Mouse (Mus musculus): ENCODE results near the gene Tmigd3. TPM values are rescaled to one million over a fixed set of nuclear protein-coding genes. Genes with fewer than 3 reads are reported as not detected.

The Tmigd3 gene
- total and polyA plus RNA-seq, 3 experiments, result 0.27 to 0.36 TPM; not detected in 1

DNA sequence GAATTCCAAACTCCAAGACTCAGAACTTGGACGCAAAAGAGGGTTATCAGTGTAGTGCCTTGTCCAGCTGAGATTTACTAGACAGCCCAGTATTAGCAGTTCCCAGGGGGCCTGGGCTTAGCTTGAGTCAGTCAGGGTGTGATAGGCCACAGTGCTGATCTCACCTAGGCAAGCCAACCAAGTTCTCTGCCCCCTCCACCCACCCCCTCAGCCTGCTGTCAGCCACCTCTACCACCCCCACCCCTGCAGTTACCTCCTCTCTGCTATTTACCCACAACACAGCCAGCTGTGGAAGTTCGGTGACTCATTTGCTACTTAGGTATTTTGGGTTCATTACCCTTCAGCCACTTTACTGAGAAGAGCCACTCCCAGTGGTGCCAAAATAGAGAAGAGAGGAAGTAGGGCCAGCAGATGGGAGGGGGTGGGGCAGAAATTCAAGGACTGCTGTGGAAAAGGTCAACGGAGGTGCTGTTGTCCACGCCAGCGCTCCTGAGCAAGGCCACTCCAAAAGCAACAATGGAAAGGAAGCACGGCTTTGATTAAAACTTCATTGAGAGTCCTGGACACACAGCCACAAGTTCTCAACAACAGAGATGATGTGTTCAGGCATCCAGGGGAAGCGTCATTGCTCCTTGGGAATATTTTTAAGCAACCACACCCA, 45.1 kb upstream of the Tmigd3 start:
- no peak overlapping the region for H3K27ac ChIP-seq (ENCODE audit: control insufficient read depth, low read depth, low read length)
- no peak overlapping the region for H3K4me3 ChIP-seq (ENCODE audit: control insufficient read depth in 1 of 2, insufficient read depth in 1 of 2, low read depth in 2 of 2, low read length in 2 of 2)
- H3K79me2 ChIP-seq (ENCODE audit: control insufficient read depth, insufficient read depth, low read length, poor library complexity), result no peaks in the 10 kb centered on the region
- H3K9me3 ChIP-seq (replicated peaks; ENCODE audit: insufficient read depth, low read length), result no peaks in the 10 kb centered on the region
- peaks cover 0 to 17% of the 10 kb centered on the region in 2 experiments; a peak in 3 of 4 replicates for H3K4me1 ChIP-seq (ENCODE audit: control insufficient read depth in 1 of 2, insufficient read depth in 2 of 2, low read length in 2 of 2)
- H3K36me3 ChIP-seq (ENCODE audit: control insufficient read depth in 1 of 2, insufficient read depth in 2 of 2, low read length in 2 of 2), result peaks cover 0 to 9% of the 10 kb centered on the region in 2 experiments; a peak in 2 of 4 replicates
- no peak overlapping the region for H3K9ac ChIP-seq (ENCODE audit: control insufficient read depth, low read depth, low read length, poor library complexity, severe bottlenecking)
- DNase-seq (ENCODE audit: low read depth, low spot score), result peak; percentile 52
- TF ChIP-seq CHD2 (IDR thresholded peaks at IDR 0.05; ENCODE audit: low read length), result no peak
- TF ChIP-seq RAD21 (IDR thresholded peaks at IDR 0.05; ENCODE audit: low read depth, low read length), result no peak
- TF ChIP-seq ETS1 (IDR thresholded peaks at IDR 0.05; ENCODE audit: low read depth, low read length), result peak; percentile 50; the same call in 1 of the 2 replicates
- TF ChIP-seq TBP (IDR thresholded peaks at IDR 0.05; ENCODE audit: low read depth, low read length), result no peak
- TF ChIP-seq NELFE (IDR thresholded peaks at IDR 0.05; ENCODE audit: low read depth, low read length), result no peak
- H3K27me3 ChIP-seq (ENCODE audit: control insufficient read depth in 1 of 2, insufficient read depth in 2 of 2, low read length in 2 of 2), result no peaks in the 10 kb centered on the region; a peak in 1 of 4 replicates

DNA sequence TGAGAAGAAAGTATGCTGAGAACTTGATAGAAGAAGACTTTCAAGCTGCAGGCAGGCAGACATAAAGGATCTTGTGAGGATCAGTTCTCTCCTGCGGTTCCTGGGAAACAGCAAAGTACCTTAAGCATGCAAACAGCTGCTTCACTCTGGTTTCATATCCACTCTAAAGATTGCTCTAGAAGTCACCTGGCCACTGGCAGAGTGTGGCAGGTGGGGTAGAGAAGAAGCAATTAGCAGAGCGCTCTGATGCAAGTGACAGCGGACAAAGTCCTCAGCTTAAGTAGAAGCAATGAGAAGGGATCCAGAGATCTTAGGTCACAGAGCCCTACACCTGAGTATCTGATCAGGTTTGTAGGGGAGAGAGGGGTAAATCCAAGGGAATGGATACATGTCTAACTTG, 39.1 kb upstream of the Tmigd3 start:
- no peak for DNase-seq (ENCODE audit: low read depth, low spot score)
- Histone ChIP-seq H3K4me3 (ENCODE audit: control insufficient read depth in 1 of 2, insufficient read depth in 1 of 2, low read depth in 2 of 2, low read length in 2 of 2) (no peak overlapping the region), H3K27ac (ENCODE audit: control insufficient read depth, low read depth, low read length) (no peak overlapping the region), H3K79me2 (ENCODE audit: control insufficient read depth, insufficient read depth, low read length, poor library complexity) (no peaks in the 10 kb centered on the region), H3K4me1 (ENCODE audit: control insufficient read depth in 1 of 2, insufficient read depth in 2 of 2, low read length in 2 of 2) (no peaks in the 10 kb centered on the region), H3K9me3 (replicated peaks; ENCODE audit: insufficient read depth, low read length) (no peaks in the 10 kb centered on the region), H3K36me3 (ENCODE audit: control insufficient read depth in 1 of 2, insufficient read depth in 2 of 2, low read length in 2 of 2) (no peaks in the 10 kb centered on the region), H3K27me3 (ENCODE audit: control insufficient read depth in 1 of 2, insufficient read depth in 2 of 2, low read length in 2 of 2) (peaks cover 0 to 1% of the 10 kb centered on the region in 2 experiments), H3K9ac (ENCODE audit: control insufficient read depth, low read depth, low read length, poor library complexity, severe bottlenecking) (no peak overlapping the region)
- TF ChIP-seq NELFE (IDR thresholded peaks at IDR 0.05; ENCODE audit: low read depth, low read length), result no peak
- no peak for TF ChIP-seq POLR2AphosphoS2 (IDR thresholded peaks at IDR 0.05; ENCODE audit: low read length)
- TF ChIP-seq POLR2AphosphoS5 (IDR thresholded peaks at IDR 0.05; ENCODE audit: borderline replicate concordance, low read depth, low read length), result no peak
- no peak for TF ChIP-seq MXI1 (IDR thresholded peaks at IDR 0.05; ENCODE audit: low read depth, low read length)
- TF ChIP-seq CHD2 (IDR thresholded peaks at IDR 0.05; ENCODE audit: low read length), result no peak

DNA sequence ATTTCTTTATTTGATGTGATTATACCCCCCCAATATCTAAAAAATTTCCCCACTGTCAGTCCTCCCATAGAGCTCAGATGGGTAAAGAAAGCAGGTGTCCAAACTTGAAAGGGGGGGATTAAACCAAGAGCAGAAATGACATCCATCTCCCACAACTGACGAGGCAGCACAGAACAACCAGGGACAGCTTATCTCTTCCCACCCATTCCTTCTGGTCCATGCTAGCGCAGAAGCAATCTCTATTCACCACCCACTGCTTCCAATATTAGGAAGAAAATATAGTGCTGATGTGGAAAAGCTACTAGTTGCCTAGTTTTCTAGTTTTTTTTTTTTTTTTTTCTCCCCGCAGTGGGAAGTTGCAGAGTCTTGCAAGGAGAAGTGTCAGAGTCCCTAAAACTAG, 34.8 kb upstream of the Tmigd3 start:
- Histone ChIP-seq H3K79me2 (ENCODE audit: control insufficient read depth, insufficient read depth, low read length, poor library complexity) (no peaks in the 10 kb centered on the region), H3K27me3 (ENCODE audit: control insufficient read depth in 1 of 2, insufficient read depth in 2 of 2, low read length in 2 of 2) (peaks cover 0 to 1% of the 10 kb centered on the region in 2 experiments), H3K9me3 (replicated peaks; ENCODE audit: insufficient read depth, low read length) (no peaks in the 10 kb centered on the region), H3K4me3 (ENCODE audit: control insufficient read depth in 1 of 2, insufficient read depth in 1 of 2, low read depth in 2 of 2, low read length in 2 of 2) (no peak overlapping the region), H3K9ac (ENCODE audit: control insufficient read depth, low read depth, low read length, poor library complexity, severe bottlenecking) (no peak overlapping the region), H3K36me3 (ENCODE audit: control insufficient read depth in 1 of 2, insufficient read depth in 2 of 2, low read length in 2 of 2) (no peaks in the 10 kb centered on the region), H3K27ac (ENCODE audit: control insufficient read depth, low read depth, low read length) (no peak overlapping the region), H3K4me1 (ENCODE audit: control insufficient read depth in 1 of 2, insufficient read depth in 2 of 2, low read length in 2 of 2) (no peaks in the 10 kb centered on the region)
- DNase-seq (ENCODE audit: low read depth, low spot score), result no peak
- no peak for TF ChIP-seq HCFC1 (IDR thresholded peaks at IDR 0.05; ENCODE audit: low read depth, low read length)
- TF ChIP-seq ZNF384 (IDR thresholded peaks at IDR 0.05; ENCODE audit: low read depth, low read length), result 0 out of 2 replicates have a peak, but pooled peaks have one; percentile 9
